Mouse (Mus musculus) retina, adult 2 months (tissue): ENCODE measurements around the gene A530032D15Rik.
"Not testable (repeated sequence)": the region's sequence is repeated elsewhere in the genome, so short reads cannot be mapped to it uniquely, and the experiment has no call there.

Source experiments
- DNase-seq: peaks from one replicate; pipeline ENCODE4 v3.0.0-alpha.2; 2012; ENCODE audit warnings: low read depth, low spot score

Gene A530032D15Rik

DNA sequence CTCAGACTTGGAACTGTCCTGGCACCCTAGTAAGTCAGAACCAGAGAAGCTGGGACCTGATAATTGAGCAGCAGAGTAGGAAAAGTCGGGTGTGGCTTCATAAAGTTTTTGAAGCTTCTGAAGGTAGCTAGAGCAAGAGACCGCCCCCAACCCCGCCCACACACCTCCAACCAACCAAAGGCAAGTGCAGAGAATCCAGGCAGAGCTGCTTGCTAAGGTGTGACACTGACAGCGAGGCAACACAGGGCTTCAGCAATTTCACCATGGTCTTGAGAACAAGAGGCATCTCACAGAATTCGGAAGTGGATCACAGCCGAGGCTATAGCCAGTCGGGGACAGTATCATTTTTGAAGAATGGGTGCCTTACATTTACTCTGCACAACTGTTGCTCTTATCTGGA, at the start of gene A530032D15Rik:
Gene A530032D15Rik, minus strand, starts transcription at position 101 of the 400 bp plus-strand sequence.
- DNase-seq, result not testable (repeated sequence)

DNA sequence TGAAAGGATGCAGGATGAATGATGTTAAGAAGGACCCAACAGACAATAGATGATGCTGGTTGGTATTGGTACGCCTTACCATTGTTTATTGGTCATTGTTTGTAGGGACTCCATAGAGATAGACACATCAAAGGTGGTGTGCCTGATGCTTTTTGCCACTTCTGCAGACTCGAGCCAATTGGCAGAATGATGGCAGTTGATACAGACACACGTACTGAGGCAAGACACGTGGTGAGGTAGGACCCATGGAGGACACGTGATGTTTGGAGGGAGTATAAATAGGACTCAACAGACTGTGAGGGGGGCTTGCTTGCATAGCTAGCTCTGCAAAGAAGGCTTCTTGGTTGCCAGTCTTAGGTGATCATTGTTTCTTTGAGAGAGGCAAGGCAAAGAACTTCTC, 45.5 kb upstream of the A530032D15Rik start:
- not testable (repeated sequence) for DNase-seq

DNA sequence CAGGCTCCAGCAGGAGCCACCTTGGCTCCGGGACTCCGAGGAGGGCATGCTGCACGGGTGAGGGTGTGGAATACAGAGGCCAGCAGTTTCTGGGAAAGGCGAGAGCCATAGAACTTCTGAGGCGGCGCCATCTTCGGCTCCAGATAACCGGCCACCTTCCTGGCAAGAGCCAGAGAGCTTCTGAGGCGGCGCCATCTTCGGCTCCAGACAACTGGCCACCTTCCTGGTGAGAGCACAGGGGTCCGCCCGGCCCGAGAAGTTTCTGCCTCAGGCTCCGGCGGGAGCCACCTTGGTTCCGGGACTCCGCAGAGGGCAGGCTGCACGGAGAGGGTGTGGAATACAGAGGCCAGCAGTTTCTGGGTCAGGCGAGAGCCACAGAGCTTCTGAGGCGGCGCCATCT, 24.0 kb upstream of the A530032D15Rik start:
- DNase-seq, result not testable (repeated sequence)

DNA sequence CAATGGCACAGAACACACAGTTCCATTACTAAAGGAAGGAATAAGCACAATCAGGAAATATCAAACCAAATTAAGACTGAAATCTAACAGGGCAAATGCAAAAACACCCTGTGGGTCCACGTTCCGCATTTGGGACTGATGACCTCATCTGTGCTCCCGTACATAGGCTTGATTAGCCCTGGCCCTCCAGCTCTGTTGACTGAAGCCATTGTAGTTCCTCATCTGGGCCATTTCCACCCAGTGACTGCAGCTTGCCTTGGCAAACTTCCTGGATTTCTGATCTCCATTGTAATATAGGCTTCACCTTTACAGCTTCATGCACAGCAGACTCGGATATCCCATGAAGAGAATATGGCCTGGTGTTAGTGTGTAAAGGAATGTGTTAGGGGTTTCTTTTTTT, 12.2 kb upstream of the A530032D15Rik start:
- DNase-seq, result not testable (repeated sequence)

DNA sequence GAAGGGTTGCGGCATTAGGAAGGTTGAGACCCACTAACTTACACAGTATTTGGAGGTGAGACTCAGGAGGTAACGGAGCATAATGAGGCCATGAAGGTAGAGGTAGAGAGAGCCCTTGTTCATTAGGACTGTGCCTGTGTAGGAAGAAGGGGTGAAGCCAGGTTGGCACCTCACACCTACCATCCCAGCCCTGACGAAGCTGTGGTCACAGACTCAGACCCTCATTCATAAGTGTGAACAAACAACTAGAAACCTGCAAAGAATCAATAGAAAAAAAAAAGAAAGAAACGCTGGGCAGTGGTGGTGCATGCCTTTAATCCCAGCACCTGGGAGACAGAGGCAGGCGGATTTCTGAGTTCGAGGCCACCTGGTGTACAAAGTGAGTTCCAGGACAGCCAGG, 8.7 kb upstream of the A530032D15Rik start:
- not testable (repeated sequence) for DNase-seq

DNA sequence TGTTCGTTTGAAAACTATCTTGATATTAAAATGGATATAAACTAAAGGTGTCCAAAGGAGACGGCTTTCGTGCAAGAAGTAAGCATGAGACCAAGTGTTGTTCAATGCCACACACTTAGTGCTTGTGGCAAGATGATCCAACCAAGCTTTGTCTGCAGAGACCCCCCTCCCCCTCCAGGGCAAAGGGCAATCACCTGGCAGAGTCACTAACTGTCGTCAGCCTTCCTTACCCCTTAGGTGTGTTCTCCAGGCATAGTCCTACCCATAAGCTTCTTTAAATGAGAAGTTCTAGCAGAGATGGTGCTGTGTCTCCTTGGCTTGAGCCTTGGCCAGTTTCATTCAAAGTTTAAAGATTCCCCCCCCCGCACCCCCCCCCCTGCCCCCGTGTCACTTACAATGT, 7.9 kb upstream of the A530032D15Rik start:
- not testable (repeated sequence) for DNase-seq

DNA sequence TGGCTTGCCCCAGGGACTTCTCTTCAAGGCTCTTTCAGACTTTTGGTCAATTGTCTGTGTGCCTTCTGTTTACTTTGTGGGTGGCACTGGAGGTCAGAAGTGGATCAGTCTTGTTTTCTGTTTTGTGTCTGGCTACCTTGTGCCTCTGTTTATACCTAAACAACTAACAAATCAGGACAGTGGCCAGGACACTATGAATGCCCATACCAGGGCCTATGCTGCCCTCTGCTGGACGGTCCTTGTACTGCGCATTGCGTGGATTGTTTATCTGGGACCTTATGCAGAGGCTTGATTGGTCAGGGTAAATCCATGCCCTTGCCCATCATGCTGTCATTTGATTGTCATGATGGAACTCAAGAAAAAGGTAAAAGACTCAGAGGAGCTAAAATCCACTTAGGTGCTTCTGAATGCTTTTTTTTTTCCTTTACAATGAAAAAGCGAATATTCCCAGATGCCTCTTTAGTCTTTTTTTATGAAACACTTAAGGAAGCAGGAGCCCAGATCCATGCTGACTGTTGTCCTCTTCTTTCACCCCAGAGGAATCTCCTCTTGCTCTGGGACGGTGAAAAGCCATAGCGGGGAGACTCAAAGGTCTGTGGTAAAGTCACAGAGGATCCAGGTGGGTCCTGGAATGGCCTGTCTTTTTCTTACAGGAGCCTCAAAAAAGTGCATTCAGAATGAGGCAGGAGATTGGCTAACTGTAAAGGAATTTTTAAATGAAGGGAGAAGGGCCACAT, 5.2 kb upstream of the A530032D15Rik start:
- not testable (repeated sequence) for DNase-seq

DNA sequence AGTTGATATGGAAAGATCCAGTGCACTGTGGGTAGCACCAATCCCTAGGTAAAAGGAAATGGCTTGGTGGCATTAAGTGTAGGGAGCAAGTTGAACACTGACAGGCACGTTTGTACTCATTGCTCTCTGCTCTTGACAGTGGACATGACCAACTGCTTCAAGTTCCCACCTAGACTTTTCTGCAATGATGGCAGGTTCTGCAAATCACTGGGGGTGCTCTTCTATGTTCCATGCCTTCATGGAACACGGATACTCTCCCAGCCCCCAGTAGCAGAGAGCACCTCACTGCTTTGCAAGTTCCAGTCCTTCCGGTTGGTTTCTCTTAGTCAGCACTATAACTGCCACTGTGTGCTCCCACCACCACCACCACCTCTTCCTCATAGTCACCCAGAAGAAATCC, 4.4 kb upstream of the A530032D15Rik start:
- DNase-seq, result not testable (repeated sequence)

DNA sequence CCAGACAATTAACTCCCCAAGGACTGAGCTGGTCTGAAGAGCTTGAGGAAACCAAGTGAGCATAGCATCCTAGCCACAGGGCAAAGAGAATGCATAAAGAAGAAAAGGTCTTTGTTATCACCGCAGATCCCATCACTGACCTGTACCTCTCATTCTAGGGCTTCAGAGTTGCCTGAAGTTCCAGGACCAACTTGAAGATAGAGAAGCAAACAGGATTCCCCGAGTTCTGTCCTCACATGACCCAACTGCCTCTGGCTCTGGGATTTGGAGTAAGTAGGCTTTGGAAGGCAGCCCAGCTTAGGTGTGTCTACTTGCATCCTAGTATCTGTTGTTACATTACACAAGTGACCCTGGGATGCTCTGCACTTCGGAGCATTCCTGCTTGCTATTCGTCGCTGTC, 3.2 kb upstream of the A530032D15Rik start:
- not testable (repeated sequence) for DNase-seq

DNA sequence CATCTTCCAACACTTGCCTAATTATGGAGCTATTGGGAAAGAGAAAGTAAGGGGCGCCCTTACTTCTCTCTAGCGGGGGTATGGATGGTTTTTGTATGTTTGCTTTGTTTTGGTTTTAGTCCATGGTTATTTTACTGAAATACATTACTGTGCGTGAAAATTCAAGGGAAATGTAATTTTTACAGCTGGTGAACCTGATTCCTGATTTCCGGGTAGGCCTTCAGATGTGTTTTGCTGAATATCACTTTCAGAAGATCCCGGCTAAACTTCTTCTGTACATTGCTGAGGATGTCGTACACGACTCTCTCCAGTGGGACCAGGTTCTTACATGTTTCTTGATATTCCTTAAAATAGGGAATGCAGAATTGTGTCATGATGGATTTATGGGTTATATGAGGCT, 2.6 kb upstream of the A530032D15Rik start:
- DNase-seq, result not testable (repeated sequence)

DNA sequence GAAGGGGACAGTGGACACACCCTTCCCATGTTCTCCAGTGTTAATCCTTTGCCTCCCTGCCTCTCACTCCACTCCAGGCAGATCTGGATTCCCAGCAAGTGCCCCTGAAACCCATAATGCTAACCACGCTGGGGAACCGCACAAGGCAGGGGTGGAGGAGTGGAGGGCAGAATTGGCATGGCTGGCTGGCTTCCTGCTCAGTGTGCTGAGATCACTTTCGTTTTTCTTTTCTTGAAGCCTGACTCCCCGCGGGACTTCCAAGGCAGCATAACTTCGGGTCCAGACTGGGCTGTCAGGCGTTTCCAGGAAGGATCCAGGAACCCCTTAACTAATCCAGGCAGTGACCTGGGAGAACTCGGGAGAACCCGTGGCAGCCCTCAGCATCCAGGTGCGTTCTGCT, 1.9 kb upstream of the A530032D15Rik start:
- DNase-seq, result not testable (repeated sequence)

DNA sequence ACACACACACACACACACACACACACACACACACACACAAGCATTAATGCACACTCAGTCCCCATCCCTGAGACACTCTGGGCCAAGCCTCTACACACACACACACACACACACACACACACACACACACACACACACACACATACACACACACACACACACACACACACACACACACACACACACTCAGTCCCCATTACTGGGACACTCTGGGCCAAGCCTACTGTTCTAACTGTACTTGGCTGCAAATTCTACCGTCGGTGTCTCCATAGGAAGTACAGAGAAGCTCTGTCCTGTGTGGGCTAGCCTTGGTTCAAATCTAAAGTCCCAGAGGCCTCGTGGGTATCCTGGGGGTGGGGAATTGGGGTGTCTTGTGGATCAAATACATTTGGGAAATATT, 1.2 kb upstream of the A530032D15Rik start:
- DNase-seq, result not testable (repeated sequence)

DNA sequence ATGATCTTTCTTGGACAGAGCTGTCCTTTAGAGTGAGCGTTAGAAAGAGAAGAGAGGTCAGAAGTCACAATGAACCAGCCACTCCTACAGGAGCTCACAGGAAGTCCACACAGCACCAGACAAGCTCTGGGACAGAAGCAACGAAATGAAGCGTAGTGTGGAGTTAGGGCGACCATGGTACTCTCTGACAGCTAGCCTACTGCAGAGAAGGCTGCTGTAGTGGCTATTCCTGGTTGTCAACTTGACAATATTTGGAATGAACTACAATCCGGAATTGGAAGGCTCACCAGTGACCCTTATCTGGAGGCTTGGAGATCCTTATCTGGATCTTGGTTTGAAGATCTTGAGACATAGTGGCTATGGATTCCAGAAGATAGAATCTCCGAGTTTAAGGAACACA, 3.6 kb downstream of the A530032D15Rik start:
- not testable (repeated sequence) for DNase-seq

DNA sequence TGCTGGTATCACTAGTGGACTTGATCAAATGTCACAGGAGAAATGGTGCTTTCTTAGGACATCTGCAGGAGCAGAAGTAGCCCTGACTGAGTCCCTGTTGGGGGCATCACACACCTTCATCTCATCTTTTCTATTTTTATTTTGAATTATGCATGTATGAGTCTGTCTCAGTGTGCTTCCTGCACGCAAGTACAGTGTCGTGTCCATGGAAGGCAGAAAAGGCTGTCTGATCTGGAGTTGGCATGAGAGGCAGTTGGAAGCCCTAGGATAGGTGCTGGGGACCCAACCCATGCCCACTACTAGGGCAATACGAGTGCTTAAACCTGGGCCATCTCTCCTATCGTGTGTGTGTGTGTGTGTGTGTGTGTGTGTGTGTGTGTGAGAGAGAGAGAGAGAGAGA, 4.3 kb downstream of the A530032D15Rik start:
- DNase-seq, result not testable (repeated sequence)

DNA sequence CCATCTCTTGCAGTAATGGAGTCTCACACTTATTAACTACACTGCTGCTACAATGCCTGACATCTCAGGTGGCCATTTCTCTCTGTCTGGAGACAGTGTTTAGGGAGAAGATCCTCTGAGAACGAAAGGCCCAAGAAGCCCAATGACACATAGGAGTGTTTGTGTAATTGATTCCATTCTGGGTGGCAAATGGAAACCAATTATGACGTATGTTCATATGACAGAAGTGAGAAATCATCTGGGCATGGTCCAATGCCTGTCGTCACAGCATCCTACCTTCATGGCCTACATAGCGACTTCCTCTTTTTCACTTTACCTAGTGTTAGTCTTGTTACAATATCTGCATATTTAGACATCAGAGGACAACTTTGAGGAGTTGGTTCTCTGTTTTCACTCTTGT, 7.9 kb downstream of the A530032D15Rik start:
- not testable (repeated sequence) for DNase-seq

DNA sequence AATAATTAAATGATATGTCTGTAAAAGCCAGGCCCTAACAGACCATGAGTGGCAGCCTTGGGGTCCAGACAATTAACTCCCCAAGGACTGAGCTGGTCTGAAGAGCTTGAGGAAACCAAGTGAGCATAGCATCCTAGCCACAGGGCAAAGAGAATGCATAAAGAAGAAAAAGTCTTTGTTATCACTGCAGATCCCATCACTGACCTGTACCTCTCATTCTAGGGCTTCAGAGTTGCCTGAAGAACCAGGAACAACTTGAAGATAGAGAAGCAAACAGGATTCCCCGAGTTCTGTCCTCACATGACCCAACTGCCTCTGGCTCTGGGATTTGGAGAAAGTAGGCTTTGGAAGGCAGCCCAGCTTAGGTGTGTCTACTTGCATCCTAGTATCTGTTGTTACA, 9.8 kb downstream of the A530032D15Rik start, which contains the start of gene Gm10553:
Gene Gm10553, plus strand, starts transcription at position 301 of the 400 bp plus-strand sequence.
- not testable (repeated sequence) for DNase-seq

DNA sequence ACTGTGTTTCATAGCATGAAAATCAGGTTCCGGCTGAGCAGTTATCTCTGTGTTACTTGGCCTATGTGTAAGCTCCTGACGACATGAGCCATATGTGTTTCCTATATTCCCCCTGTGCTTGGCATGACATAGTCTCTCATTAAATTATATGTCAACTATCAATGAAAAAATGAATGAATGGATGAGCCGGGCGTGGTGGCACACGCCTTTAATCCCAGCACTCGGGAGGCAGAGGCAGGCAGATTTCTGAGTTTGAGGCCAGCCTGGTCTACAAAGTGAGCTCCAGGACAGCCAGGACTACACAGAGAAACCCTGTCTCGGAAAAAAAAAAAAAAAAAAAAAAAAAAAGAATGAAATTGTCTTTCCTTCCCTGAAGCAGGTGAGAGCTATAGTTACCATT, 10.6 kb downstream of the A530032D15Rik start:
- not testable (repeated sequence) for DNase-seq

DNA sequence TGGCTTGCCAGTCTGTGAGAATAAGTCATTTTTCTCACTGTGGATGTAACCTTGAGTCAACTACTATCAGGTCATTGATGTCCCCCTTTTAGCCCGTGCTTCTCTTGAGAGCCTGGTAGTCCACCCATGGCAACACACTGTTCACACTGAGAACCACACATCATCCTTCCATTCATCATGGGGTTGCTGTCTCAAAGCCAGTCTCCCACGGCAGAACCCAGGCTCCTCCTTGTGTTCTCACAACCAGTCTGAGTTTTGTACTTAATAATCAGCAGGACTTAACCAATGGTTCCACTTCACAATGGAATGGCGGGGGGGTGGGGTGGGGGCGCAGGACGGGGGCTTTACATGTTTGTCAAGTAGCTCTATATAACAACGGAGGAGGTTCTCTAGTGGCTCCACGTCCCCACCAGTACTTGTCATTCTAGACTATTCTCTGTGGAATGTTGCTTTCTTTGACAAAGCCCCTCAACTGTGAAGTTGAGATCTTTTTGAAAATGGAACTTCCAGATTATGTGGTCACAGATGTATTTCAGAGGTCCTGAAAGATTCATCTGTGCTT, 16.6 kb downstream of the A530032D15Rik start:
- DNase-seq, result not testable (repeated sequence)

DNA sequence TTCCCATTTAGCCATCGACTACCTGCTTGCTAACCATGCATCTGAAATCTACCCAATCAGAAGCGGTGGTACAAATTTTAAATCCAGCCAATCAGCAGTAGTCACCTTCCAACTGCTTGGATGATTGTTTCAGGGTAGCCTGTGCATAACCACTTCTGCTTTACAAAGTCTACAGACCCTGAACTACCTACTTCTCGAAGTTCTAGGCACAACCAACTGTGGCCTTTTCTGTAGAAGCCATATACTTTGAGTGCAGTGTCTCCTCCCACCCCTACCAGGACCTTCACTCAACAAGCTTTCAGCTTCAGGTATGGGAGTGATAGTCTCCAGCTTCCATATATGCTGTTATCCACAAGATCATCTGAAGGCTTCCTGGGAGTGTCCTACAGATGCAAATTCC, 17.5 kb downstream of the A530032D15Rik start:
- DNase-seq, result not testable (repeated sequence)

DNA sequence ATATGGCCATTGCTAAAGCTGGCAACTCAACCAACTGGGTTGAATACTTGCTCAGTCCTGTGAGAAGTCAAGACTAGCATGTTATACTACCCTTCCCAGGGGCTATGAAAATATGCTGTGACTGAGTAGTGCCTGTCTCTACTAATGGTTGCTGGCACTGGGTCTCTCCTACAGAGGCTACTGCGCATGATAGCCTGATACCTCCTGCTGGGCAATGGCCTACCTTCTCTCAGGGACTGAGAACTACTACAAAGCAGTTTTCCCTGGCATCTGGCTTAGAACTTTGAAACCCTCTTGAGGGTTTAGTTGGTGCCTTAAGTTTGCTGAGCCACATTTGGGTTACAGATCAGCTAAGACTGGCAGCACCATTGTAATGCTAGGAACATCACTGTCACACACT, 23.4 kb downstream of the A530032D15Rik start:
- DNase-seq, result not testable (repeated sequence)

DNA sequence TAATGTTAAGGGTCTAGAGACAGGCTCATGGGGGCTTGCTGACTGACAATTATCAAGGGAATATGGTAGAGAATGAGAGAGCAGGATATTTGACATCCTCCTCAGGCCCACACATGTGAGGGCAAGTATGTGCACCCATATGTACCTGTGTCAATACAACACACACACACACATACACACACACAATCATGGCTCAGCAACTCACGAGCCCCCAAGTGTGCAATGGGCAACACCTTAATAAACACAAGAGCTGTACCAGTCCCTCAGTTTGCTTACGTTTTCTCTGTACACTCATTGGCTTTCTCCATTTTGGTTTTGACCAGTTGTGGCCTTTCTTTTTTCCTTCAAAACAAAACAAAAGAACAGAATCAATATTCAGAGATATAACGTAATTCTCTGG, 24.9 kb downstream of the A530032D15Rik start:
- not testable (repeated sequence) for DNase-seq

DNA sequence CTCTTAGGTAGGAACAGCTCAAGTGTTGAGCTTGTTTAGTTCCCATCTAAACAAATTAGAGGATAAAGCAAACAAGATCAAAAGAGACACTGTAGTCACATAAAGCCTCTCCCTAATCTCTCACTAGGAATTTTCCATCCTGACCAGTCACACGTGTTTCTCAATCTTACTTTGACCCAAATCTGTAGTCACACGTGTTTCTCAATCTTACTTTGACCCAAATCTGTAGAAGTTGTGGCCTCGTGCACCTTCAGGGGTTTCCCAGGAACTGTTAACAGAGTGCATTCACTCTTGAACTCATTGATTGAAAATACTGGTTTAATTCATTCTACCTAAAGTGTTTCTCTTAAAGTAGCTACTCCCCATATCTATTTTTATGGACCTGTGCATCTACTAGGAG, 36.6 kb downstream of the A530032D15Rik start:
- not testable (repeated sequence) for DNase-seq

DNA sequence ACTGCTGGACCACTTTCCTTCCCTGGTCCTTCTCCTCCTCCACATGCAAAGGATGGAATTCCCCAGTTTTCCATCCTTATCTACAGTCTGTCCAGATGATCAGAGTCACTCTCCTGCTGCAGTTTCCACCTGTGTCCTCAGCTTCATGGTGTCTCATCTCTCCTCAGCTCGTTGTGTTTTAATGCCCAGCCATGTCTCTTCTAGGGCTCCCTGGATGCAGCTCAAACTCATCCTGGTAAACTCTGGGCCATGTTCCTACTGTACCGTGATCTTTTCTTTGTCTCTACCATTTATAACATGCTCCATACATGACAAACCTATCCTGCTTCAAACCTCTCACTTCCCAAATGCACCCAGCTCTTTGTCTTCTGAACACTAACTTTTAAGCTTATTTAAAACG, 38.0 kb downstream of the A530032D15Rik start:
- DNase-seq, result not testable (repeated sequence)
